Mouse (Mus musculus): ENCODE measurements around the gene Xndc1. TPM values are rescaled to one million over a fixed set of nuclear protein-coding genes. Genes with fewer than 3 reads are reported as not detected.

Gene Xndc1
- polyA plus RNA-seq, 1 experiment from 2014 or later = 30.0 TPM

DNA sequence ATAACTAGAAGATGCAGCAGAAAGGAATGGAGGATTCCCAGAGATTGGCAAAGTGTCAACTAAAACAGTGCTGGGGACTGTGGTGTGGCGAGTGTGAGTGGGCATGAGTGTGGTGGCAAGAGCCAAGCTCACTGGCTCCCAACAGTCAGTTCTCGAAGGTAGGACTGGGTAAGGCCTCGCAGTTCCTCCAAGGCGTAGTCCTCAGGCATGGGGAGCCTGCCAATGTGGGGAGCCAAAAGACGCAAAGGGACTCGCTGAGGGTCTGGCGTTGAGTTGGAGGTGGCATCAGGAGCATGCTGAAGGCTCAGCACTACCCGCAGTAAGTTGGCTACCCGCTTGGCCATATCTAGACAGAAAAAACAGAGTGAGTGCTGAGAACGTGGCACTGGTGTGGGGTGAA is 55.0 kb downstream of the Xndc1 start:
- WGBS = 98% methylated on average over 10 of the region's 10 CpGs

DNA sequence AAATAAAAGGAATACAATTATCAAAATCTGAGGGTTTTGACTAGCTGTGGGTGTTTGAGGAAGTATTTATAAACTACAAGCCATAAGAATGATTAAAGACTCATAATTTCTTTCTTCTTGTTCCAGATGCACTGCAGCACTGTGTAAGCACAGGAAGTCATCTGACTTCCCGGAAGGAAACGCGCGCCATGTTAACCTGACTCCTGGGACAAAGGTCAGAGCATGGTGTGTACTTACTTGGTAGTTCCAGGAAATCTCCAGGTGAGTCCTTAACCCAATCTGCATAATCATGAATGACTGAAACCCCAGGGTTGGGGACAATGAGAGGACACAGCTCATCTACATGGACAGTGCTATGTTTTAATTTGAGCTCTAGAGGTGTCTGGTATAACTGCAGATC is 67.1 kb downstream of the Xndc1 start:
- Histone ChIP-seq H3K27ac (replicated peaks; ENCODE audit: low read depth, low read length) (no peak overlapping the region), H3K4me2 (ENCODE audit: low read depth, severe bottlenecking) (no peak overlapping the region), H3K9ac (ENCODE audit: low read length) (no peak overlapping the region), H3K4me3 (ENCODE audit: low read depth, low read length) (no peak overlapping the region), H3K36me3 (ENCODE audit: control insufficient read depth, insufficient read depth, low read length) (peaks cover 28% of the 10 kb centered on the region), H3K9me3 (ENCODE audit: control insufficient read depth, low read length) (no peaks in the 10 kb centered on the region), H3K27me3 (ENCODE audit: control insufficient read depth, insufficient read depth, low read length) (no peaks in the 10 kb centered on the region), H3K4me1 (ENCODE audit: control insufficient read depth, insufficient read depth, low read length) (no peaks in the 10 kb centered on the region)
- no peak for ATAC-seq (ENCODE audit: insufficient number of reproducible peaks, low FRiP score, low TSS enrichment, low read depth)
- 91% methylated on average over 4 of the region's 4 CpGs for WGBS
- DNase-seq (ENCODE audit: low spot score) = no peak

More for the DNA sequence above, 55.0 kb downstream of the Xndc1 start:
- Histone ChIP-seq H3K4me2 (ENCODE audit: low read depth, severe bottlenecking) (no peak overlapping the region), H3K27me3 (ENCODE audit: control insufficient read depth, insufficient read depth, low read length) (no peaks in the 10 kb centered on the region), H3K36me3 (ENCODE audit: control insufficient read depth, insufficient read depth, low read length) (peaks cover 36% of the 10 kb centered on the region), H3K9me3 (ENCODE audit: control insufficient read depth, low read length) (no peaks in the 10 kb centered on the region), H3K9ac (ENCODE audit: low read length) (no peak overlapping the region), H3K4me1 (ENCODE audit: control insufficient read depth, insufficient read depth, low read length) (no peaks in the 10 kb centered on the region), H3K4me3 (ENCODE audit: low read depth, low read length) (no peak overlapping the region), H3K27ac (replicated peaks; ENCODE audit: low read depth, low read length) (no peak overlapping the region)
- ATAC-seq (ENCODE audit: insufficient number of reproducible peaks, low FRiP score, low TSS enrichment, low read depth) (no peak), DNase-seq (ENCODE audit: low spot score) (no peak)

Other genes with a start within 250 kb of the Xndc1 start
- gene Phox2a, start 247.2 kb upstream of the Xndc1 start, polyA plus RNA-seq (2014; fragmentation: Nextera tagmentation; extraction: Ambion mirVana) = not detected in 2 replicates
- 44.8 and 49.7 TPM in 2 replicates for gene Inppl1, start 227.3 kb upstream of the Xndc1 start, polyA plus RNA-seq (2014; fragmentation: Nextera tagmentation; extraction: Ambion mirVana)
- gene Folr2, start 208.3 kb upstream of the Xndc1 start, polyA plus RNA-seq (2014; fragmentation: Nextera tagmentation; extraction: Ambion mirVana) = 0.33 and 0.48 TPM in 2 replicates
- 97.6 and 98.8 TPM in 2 replicates for gene Anapc15, start 201.8 kb upstream of the Xndc1 start, polyA plus RNA-seq (2014; fragmentation: Nextera tagmentation; extraction: Ambion mirVana)
- not detected in 2 replicates for gene Folr1, start 194.7 kb upstream of the Xndc1 start, polyA plus RNA-seq (2014; fragmentation: Nextera tagmentation; extraction: Ambion mirVana)
- 139 and 150 TPM in 2 replicates for gene Lamtor1, start 159.6 kb upstream of the Xndc1 start, polyA plus RNA-seq (2014; fragmentation: Nextera tagmentation; extraction: Ambion mirVana)
- gene Tomt, start 159.2 kb upstream of the Xndc1 start, polyA plus RNA-seq (2014; fragmentation: Nextera tagmentation; extraction: Ambion mirVana) = 0.40 and 0.78 TPM in 2 replicates
- gene Lrrc51, start 131.6 kb upstream of the Xndc1 start, polyA plus RNA-seq (2014; fragmentation: Nextera tagmentation; extraction: Ambion mirVana) = 13.2 TPM in 2 replicates
- 130 and 140 TPM in 2 replicates for gene Numa1, start 131.4 kb upstream of the Xndc1 start, polyA plus RNA-seq (2014; fragmentation: Nextera tagmentation; extraction: Ambion mirVana)
- gene Il18bp, start 46.8 kb upstream of the Xndc1 start, polyA plus RNA-seq (2014; fragmentation: Nextera tagmentation; extraction: Ambion mirVana) = 3.1 and 3.9 TPM in 2 replicates
- 29.0 and 30.3 TPM in 2 replicates for gene Rnf121, start within 50 bp of the Xndc1 start, polyA plus RNA-seq (2014; fragmentation: Nextera tagmentation; extraction: Ambion mirVana)
- 1.6 and 2.4 TPM in 2 replicates for gene Xntrpc, start 202 bp downstream of the Xndc1 start, polyA plus RNA-seq (2014; fragmentation: Nextera tagmentation; extraction: Ambion mirVana)
- gene Trpc2, start 17.6 kb downstream of the Xndc1 start, polyA plus RNA-seq (2014; fragmentation: Nextera tagmentation; extraction: Ambion mirVana) = not detected in 2 replicates
- gene Art1, start 36.2 kb downstream of the Xndc1 start, polyA plus RNA-seq (2014; fragmentation: Nextera tagmentation; extraction: Ambion mirVana) = 0.67 and 2.1 TPM in 2 replicates
- 4.9 and 5.8 TPM in 2 replicates for gene Art5, start 44.0 kb downstream of the Xndc1 start, polyA plus RNA-seq (2014; fragmentation: Nextera tagmentation; extraction: Ambion mirVana)
- 0.28 TPM in 1 of 2 replicates, not detected in the other for gene Chrna10, start 51.3 kb downstream of the Xndc1 start, polyA plus RNA-seq (2014; fragmentation: Nextera tagmentation; extraction: Ambion mirVana)
- 53.7 and 55.2 TPM in 2 replicates for gene Nup98, start 144.7 kb downstream of the Xndc1 start, polyA plus RNA-seq (2014; fragmentation: Nextera tagmentation; extraction: Ambion mirVana)
- 73.7 and 78.3 TPM in 2 replicates for gene Pgap2, start 144.7 kb downstream of the Xndc1 start, polyA plus RNA-seq (2014; fragmentation: Nextera tagmentation; extraction: Ambion mirVana)
- gene Rhog, start 190.5 kb downstream of the Xndc1 start, polyA plus RNA-seq (2014; fragmentation: Nextera tagmentation; extraction: Ambion mirVana) = 54.4 and 58.7 TPM in 2 replicates
- 14.2 and 15.8 TPM in 2 replicates for gene Stim1, start 202.3 kb downstream of the Xndc1 start, polyA plus RNA-seq (2014; fragmentation: Nextera tagmentation; extraction: Ambion mirVana)